Mouse (Mus musculus): ENCODE results near the gene Pter. TPM values are rescaled to one million over a fixed set of nuclear protein-coding genes. Genes with fewer than 3 reads are reported as not detected.

The Pter gene
- polyA plus RNA-seq, 1 experiment from 2014 or later, result 9.9 TPM

Other genes starting within 250 kb of the Pter start
- gene C1ql3, start 87.8 kb downstream of the Pter start, polyA plus RNA-seq (2014; fragmentation: Nextera tagmentation; extraction: Ambion mirVana), result 0.20 and 0.32 TPM in 2 replicates

Data from forebrain, embryonic 11.5 days (tissue).